Mouse (Mus musculus) small intestine, adult 2 months (tissue): ENCODE measurements around the gene Sstr4.

Experiments used
- CTCF ChIP-seq: fragments of 200-500 bp; IDR thresholded peaks from 2 replicates; pipeline ENCODE4 v1.5.1; 2012; ENCODE audit warnings: low read depth, mild to moderate bottlenecking, control low read depth, inconsistent platforms, low read length, moderate library complexity, mixed read lengths; ENCODE audit not compliant: insufficient replicate concordance, insufficient read length; ENCODE audit errors: extremely low read depth
- POLR2A ChIP-seq: fragments of 200-500 bp; IDR thresholded peaks from 2 replicates; pipeline ENCODE4 v1.6.1; 2012; ENCODE audit warnings: low read depth, mild to moderate bottlenecking, control low read depth, inconsistent platforms, low read length, moderate library complexity

- no peak for TF ChIP-seq POLR2A
- TF ChIP-seq CTCF = no peak
Observed at GRCm38 (mm10) chr2:148371743-148372630, 23.2 kb upstream of the Sstr4 start.
